Mouse (Mus musculus): Measurements from ENCODE around the gene Hmgn2.

DNA sequence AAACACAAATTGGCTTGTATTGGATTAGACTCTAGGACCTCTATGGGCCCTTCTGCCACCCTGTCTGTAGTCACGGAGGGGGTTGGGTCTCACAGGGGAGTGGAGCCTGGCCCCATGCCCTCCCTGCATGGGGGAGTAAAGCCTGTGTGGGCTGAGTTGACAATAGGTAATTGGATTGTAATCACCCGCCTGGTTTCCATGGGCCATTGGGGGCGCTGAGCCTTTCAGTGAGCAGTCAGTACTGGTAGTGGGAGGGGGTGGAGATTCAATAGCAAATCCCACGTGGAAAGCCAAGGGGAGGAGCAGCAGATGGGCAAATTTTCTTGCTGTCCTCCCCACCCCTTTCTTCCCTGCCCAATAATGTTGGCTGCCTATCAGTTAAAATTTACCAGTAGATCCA lies 1.7 kb upstream of the Hmgn2 start:
- TF ChIP-seq CTCF (IDR thresholded peaks at IDR 0.05; ENCODE audit: low read depth) (no peak), EP300 (IDR thresholded peaks at IDR 0.05; ENCODE audit: low read depth) (no peak)
